Mouse (Mus musculus) left cerebral cortex, postnatal 10 days (tissue): ENCODE measurements at regions not wholly inside any gene's neighbourhood (a gene's known extent, or its start where the extent isn't known, plus 50 kb on each side); places are given as distances from the start of the nearest gene placed in this dataset.
"Not testable (repeated sequence)": the region's sequence is repeated elsewhere in the genome, so short reads cannot be mapped to it uniquely, and the experiment has no call there.

Experiments
- DNase-seq, 2 experiments: peaks; one replicate each; pipeline ENCODE4 v3.0.0; 2021 to 2022; ENCODE audit warnings: low spot score in 2 of 2, mixed read lengths in 1 of 2; ENCODE audit errors: extremely low spot score in 1 of 2
- intact Hi-C: fragments of 180-260 bp; cut with DNase I; formaldehyde crosslinking; loops from one replicate; pipeline ENCODE4 v1.15.1; 2025

DNA sequence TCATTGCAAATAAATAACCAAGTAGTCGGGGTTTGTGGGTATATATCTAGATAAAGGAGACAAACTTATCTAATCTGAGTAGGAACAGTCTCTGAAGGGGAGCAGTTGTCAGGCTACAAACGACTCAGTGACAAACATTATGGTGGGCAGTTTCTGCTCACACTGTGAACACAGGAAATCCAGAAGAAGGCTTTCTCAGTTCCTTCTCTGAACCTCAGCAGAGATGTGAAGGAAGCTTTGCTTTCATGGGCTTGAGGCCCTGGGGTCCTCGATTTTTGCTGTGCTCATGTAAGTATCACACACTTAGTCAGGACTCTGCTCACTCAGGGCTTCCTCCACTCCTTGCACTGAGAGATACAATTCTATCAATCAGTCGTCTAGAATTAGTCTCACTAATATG, 994.7 kb upstream of the Foxg1 start:
- intact Hi-C loops = no loop called here
- no peak for DNase-seq

DNA sequence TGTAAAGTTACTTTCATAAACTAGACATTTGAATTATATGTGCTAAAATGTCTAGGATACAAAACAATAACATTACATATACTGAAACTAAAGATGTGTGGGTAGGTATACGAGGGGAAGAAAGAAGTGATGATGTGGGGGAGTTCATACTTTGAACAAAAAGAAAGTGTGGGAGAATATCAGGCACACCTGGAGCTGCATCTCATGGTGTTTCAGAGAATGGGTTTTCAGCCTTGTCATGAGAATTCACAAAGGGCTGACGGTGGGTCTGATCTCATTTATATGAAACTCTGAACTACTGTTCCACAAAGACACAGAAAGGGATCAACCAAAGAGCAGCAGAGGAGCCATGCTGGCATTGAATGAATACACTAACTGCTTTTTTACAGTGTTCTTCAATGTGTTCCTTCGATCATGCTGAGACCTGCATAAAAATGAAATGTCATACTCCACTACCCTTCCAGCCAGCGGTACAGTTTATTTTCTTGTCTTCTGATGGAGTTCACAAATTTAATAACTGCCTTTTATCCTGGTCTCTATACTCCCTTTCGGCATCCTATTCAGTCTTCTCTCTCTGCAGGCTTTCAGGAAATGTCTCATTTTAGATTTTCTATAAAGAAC, 994.2 kb upstream of the Foxg1 start:
- intact Hi-C loops = no loop called here
- DNase-seq = no peak

DNA sequence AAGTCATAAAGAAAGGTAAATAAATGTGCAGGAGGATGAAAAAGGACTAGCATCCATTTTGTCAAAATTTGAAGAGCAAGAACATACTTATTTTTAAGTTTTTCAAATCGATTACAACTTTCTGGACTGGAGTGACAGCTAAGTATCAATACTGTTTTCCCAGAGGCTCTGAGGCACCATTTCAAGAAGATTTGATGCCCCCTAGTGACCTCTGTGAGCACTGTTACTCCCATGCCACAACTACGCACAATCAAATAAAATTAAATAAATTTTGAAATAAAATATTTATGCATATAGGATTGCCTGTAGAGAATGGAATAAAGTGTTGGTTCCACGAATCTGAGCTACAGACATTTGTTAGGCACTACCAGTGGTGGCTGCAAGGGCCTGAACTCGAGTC, 991.5 kb upstream of the Foxg1 start:
- intact Hi-C loops = no loop called here
- no peak for DNase-seq

DNA sequence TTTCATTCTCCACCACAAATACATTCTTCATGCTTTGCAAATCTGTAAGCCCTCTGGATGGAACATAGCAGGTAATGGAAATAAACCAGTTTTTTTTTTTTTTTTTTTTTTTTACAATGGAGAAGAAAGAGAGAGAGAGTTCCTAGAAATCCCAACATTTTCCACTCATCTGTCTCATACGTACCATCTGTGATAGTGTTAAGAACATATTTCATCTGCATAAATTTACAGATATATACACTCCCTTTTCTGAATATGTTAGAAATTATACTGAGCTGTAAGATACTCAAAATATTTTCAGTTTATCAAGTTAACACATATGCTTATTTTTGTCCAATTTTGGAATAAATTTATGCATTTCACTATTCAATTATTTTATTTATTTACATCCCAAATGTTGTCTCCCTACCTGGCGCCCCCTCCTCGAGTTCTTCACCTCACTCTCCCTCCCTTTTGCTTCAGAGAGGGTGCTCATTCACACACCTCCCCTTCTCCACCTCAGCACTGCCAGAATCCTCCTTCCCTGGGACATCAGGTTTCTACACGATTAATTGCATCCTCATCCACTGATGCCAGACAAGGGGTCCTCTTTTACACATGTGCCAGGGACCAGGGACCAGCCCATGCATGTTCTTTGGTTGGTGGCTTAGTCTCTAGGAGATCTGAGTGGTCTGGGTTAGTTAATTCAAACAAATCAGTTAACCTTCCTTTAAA, 943.0 kb upstream of the Foxg1 start:
- no peak for DNase-seq
- intact Hi-C loops = no loop called here

DNA sequence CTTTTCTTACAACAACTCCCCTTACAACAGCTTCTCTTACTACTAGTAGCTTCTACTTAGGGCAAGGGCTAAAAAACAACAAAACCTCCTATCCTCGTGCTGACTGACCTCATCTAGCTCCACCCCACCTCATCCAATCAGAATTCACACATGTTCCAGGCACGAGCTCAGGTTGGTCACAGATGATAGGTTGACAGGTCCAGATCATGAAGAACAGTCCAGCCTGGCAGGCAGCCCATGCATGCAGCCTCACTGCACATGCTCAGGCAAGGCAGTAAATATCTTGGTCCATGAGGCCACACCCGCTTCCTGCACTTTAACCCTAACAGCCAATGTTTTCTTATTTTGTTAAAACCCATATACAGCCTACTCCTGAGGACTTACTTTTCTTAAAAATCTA, 933.7 kb upstream of the Foxg1 start:
- intact Hi-C loops, DNase-seq: not testable (repeated sequence)

DNA sequence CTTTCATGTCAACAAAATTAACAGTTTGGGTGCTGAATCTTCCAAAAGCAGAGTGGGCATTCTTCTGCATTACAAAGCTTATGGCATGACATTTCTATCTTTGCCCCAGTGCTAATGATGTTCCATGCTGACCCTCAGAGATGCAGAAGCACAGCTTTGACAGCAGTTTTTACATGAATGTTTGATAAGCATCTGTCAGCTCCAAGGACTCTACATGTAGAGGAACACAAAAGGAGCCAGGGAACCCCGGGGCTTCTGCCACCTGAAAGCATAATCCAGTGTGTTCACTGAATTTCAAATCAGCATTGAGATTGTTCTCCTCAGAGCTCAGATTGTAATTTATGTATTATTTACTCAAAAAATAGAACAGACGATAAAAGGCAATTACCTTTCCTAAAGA, 920.1 kb upstream of the Foxg1 start:
- DNase-seq = no peak
- intact Hi-C loops = no loop called here

DNA sequence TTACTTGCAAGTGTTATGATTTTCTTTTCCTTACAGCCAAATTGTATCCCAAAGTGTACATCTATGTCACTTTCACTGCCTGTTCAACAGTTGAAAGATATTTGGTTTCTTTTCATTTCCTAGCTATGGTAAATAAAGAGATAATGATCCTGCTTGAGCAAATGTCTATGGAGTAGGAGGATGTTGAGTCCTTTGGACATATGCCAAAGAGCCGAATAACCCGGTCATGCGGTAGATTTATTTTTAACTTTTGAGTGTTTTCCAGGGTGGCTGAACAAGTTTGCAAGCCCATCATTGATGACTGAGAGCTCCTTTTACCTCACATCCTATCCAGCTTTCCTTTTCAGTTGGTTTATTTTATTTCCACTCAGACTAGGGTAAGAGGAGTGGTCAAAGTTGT, 881.7 kb upstream of the Foxg1 start:
- intact Hi-C loops = no loop called here
- DNase-seq = no peak

DNA sequence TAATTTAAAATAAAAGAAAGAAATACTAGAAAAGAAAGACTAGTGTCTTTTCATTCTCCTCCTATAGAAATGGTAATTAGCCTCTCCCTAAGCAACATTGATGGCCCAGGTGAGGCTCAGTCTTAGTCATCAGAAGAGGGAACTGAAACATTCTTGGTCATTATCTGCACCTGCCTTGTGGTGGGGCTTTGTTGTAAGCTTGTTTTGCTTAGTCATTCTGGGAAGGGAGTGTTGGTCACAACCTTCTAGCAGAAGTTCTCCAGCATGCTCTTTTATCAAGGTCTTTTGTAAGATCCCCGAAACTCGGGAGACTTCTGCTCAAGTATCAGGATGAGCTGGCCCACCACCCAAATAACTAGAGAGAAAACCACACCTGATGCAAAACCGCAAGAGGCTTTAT, 870.9 kb upstream of the Foxg1 start:
- intact Hi-C loops = no loop called here
- DNase-seq = no peak

DNA sequence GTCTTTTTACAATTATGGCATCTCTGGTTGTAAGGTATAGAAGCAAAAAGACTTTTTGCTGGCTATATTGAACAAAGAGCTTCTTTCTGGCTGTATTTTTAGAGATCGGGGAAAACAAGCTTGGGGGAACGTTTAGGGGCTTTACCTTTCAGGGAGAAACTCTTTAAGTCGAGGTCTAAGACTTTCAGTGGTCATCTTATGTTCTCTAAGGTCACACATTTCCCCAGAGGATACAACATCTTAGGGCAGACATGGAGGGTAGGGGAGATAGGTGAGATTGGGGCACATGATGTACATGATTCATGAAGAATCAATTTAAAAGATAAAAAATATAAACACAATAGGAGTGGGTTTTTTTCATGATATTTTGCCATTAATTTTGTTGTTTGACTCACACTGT, 870.2 kb upstream of the Foxg1 start:
- intact Hi-C loops = no loop called here
- no peak for DNase-seq

DNA sequence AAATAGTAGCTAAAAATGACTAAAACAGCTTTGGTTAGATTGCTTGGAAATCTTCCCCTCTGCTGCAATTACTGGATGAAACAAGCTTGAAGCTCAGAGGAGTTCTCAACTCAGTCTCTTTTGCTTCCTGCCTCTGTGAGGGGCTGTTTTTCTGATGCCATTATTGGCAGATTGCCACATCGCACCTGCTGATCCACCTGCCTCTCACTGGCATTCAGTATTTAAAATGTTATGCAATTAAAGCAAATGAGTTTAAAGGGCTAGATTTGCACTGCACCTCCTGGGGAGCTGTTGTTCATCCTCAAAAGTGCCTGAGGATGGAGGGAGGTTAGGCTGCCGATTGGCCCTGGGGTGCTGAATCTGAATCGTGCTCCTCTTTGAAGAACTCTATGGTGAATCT, 860.5 kb upstream of the Foxg1 start:
- intact Hi-C loops = no loop called here

DNA sequence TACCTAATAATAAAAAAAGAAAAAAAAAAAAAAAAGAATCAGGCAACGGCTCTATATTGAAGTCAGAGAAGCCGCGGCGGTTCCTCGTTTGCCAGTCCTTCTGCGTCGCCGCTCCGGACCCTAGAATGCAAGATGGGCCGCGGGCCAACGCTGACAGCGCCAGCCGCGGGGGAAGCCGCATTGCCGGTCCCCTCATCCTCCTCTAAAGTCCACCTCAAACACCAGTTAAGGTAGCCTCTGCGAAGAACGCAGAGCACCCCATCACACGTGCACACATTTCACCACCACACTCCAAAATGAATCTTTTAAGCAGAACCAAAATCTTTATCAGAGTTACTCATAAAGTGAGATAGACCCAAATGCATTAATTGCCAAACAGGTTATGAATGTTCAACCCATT, 822.8 kb upstream of the Foxg1 start:
- peak in 1 of 2 experiments; percentile 20 for DNase-seq
- intact Hi-C loops = not testable (repeated sequence)

More for the DNA sequence above, 860.5 kb upstream of the Foxg1 start:
- no peak for DNase-seq

DNA sequence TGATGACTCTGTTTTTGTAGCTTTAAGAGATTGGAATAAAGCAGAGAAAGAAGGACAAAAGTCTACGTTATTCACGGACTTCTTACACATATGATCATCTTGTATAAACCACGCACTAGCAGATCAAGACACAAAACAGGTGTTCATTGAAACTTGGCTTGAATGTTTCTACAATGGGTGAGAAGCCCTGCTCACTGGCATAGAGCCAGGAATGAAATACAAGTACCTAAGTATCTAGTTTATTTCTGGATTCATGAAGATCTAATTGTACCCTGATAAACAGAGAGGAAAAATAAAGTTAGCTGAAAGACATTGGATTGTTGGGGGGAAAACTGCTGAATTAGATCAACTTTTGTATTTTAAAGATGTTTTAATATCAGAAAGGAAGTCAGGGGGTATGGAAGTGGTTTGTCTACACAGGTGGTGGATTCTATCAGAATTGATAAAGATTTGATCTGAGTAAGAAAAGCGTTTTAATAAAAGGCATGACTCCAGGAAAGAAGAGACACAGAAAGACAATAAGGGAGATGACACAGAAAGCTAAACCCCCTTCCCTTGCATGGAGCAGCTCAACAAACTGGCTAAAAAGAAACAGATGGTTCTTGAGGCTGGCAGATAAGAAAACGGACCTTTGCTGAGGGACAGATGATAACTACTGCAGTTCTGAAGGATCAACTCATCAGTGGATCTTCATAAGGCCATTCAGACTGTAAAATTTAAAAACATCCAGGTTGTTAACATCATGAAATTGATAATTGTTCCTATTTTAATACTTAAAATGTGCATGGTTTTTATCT, 777.9 kb upstream of the Foxg1 start:
- intact Hi-C loops = no loop called here
- DNase-seq = no peak

DNA sequence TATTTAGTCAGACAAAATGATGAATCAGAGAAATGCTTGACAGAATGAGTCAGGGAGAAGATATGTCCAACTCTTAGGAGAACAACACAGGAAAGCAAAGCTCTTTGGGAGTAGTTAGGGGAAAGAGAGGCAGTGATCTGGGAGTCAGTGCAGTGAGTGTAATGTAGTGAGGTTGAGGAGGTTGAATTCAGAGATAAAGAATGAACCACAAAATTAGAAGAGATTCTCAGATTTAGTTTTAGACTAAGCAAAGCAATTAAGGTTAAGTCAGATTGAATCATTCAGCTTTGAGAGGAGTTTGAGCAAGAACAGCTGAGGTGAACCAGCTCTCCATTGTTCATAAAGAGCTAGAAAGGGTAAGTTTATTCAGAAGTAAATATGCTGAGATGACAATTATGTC, 777.0 kb upstream of the Foxg1 start:
- intact Hi-C loops = no loop called here

DNA sequence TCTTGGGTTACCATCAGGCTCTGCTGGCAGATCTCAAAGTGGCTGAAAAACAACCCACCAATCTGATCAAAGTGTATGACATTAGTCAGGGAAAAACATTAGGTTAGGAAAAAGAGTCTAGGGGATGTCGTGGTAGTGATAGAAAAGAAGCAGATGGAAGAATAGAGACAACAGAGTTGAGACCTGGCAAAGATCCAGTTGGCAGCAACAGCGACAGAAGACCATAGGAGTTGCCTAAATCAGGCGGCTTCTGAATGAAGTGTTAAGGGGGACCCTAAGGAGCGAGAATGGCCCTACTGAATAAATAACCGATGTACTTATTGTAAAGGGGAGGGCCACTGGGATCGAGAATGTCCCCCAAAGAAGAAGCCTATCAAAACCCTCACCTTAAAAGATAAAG, 773.1 kb upstream of the Foxg1 start:
- intact Hi-C loops = no loop called here
- DNase-seq = no peak

More for the DNA sequence above, 777.0 kb upstream of the Foxg1 start:
- no peak for DNase-seq

DNA sequence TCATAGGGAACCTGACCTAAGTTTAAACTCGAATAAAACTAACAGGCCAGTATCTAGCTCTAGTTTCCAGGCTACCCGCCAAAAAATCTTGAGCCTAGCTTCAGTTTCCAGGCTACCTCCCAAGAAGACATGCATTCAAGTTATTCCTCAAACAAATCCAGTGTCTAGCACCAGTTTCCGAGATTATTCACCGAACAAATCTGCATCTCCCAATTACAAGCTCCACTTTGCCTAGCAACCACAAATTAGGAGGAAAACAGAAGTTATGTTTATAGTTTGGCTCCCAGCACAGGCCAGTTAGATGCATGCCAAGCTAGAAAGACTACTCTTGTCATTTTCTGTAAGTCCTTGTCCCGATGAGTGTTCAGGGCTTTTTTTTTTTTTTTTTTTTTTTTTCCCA, 770.4 kb upstream of the Foxg1 start:
- peak in 1 of 2 experiments; percentile 8 for DNase-seq
- intact Hi-C loops = no loop called here

DNA sequence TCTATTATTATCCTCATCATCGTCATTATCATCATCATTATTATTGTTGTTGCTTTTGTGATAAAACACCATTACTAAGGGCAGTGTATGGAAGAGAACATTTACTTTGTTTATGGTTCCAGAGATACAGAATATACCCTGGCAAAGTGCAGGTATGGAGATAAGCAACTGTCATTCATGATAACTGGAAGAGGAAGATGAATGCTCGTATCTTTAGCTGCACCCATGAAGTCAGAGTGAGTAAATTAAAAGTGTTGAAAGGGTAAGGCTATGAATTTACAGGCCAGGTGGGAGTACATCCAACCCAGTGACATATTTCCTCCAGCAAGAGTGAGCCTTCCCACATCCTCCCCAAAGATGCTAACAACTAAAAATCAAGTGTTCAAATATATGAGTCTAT, 766.1 kb upstream of the Foxg1 start:
- intact Hi-C loops = no loop called here
- DNase-seq = no peak

DNA sequence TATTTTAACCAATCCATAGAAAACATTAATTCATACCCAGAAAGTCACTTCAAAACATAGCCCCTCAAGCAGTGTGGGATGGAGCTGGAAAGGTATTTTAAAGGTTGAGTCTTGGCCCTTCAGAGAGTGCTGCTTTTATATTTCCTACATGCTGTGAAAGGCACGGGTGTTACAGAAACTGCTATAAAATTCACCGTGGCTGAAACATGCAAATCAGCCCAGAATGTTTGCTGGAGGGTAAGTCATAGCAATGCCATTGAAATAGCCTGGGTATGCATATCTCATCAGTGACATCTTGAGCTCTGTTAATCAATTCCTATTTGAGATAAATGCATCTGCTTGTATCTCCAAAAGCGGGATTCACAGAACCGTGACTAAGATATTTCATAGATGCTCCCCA, 748.9 kb upstream of the Foxg1 start:
- no peak for DNase-seq
- intact Hi-C loops = no loop called here

DNA sequence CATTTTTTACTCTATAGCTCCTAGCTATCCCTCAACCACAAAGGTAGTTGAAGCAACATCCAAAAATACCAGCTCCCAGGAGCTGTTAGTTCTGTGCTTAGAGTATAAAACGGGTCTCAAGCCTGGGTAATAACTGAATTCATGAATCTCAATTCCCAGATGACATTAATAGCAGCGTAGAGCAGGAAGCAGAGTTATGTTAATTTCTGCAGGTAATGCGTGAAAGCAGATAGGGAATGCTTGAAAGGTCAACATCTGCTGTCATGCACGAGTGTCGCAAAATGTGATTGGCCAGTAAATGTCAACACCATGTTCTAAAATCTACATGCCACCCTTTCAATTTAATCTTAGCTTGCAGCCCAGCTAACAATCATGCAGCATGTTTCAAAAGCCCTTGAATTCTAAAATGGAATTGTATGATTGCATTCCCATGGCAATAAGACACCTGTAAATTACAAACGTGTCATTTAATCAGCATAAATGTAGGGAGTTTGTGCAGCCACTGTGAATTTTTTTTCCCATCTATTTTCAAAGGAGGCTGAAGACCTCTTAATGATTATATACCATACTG, 747.7 kb upstream of the Foxg1 start:
- intact Hi-C loops = no loop called here
- DNase-seq = no peak

DNA sequence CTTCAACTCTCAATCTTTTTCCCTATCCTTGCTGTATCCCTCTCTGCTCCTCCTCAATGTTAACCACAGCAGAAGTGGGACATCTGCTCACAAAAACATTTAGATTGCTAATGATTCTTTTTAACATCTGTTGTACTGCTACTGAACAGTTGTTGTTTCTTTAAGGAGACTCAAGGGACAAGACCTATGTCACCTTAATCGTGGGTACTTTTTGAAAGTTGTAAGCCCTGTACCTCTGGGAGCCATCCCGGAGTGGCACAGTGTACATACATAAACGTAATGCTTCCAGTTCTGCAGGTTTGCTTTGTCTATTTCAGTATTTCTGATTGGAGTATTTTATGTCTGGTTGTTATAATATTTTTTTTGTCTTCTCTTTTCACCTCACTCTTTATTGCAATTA, 740.5 kb upstream of the Foxg1 start:
- intact Hi-C loops = no loop called here
- DNase-seq = no peak

DNA sequence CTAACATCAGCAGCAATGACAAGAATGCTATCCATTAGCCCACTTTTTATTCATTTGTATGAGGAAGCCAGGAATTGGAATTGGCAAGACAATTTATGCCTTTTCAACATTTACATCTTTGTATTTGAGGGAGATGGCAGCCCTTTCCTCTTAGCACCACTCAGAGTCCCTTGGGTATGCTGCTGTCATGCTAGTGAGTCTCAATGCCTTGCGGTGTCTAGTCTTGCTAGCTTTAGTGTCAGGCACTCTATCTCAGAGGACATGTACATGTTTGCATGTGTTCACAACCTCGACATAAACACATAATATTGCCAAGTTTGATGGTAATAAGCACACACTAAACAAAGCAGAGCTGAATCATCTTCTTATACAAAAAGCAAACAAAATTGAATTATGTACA, 737.3 kb upstream of the Foxg1 start:
- intact Hi-C loops = no loop called here
- no peak for DNase-seq
